In genomic region chr5:149637306-149637705, GRCm38 (mm10) we compare ENCODE assay signal across 8 mouse cellular contexts. TPM values are rescaled to one million over a fixed set of nuclear protein-coding genes. Genes with fewer than 3 reads are reported as not detected.
DNase-seq lines count a peak whose midpoint lies in the region; ATAC-seq and TF ChIP-seq lines count a peak whose summit lies in the region.

No protein-coding gene starts in this region.

- whole genome bisulfite sequencing in kidney, postnatal 0 days, result 56% methylated on average over 8 of the region's 8 CpGs
- 40% methylated on average over 8 of the region's 8 CpGs for WGBS in embryonic facial prominence, embryonic 13.5 days
- WGBS in limb, embryonic 10.5 days, result 75% methylated on average over 8 of the region's 8 CpGs
- 59% methylated on average over 8 of the region's 8 CpGs for WGBS in neural tube, embryonic 13.5 days

- peak; percentile 17 for DNase-seq in kidney, postnatal 0 days (ENCODE audit: low spot score)
- DNase-seq in kidney, postnatal 4 days, result no peak
- no peak for DNase-seq in limb, embryonic 10.5 days (ENCODE audit: low spot score)
- DNase-seq in yolk sac, embryonic 10.5 days (ENCODE audit: low spot score), result no peak
- DNase-seq in layer of hippocampus, postnatal 36 days, result no peak
- DNase-seq in MN1 (ENCODE audit: low spot score), result no peak

- no peaks in the 10 kb centered on the region for H3K27me3 ChIP-seq in kidney, postnatal 0 days (ENCODE audit: insufficient read depth, low read length)
- no peaks in the 10 kb centered on the region for H3K27me3 ChIP-seq in embryonic facial prominence, embryonic 13.5 days
- H3K27me3 ChIP-seq in limb, embryonic 10.5 days (ENCODE audit: low read depth, poor library complexity, severe bottlenecking), result no peaks in the 10 kb centered on the region
- H3K27me3 ChIP-seq in neural tube, embryonic 13.5 days, result no peaks in the 10 kb centered on the region

- 0 out of 2 replicates have a peak, but pooled peaks cover 3% of the 10 kb centered on the region for H3K4me1 ChIP-seq in kidney, postnatal 0 days (replicated peaks; ENCODE audit: insufficient read depth, low read length)
- H3K4me1 ChIP-seq in embryonic facial prominence, embryonic 13.5 days, result peaks cover 20% of the 10 kb centered on the region
- H3K4me1 ChIP-seq in limb, embryonic 10.5 days, result peaks cover 17% of the 10 kb centered on the region
- H3K4me1 ChIP-seq in neural tube, embryonic 13.5 days (replicated peaks), result peaks cover 34% of the 10 kb centered on the region

- H3K4me2 ChIP-seq in kidney, postnatal 0 days (ENCODE audit: low read length), result peak overlapping the region; percentile 76; the same call in 1 of the 2 replicates
- peak overlapping the region; percentile 81 for H3K4me2 ChIP-seq in embryonic facial prominence, embryonic 13.5 days
- peak overlapping the region; percentile 85 for H3K4me2 ChIP-seq in neural tube, embryonic 13.5 days

- no peak for ATAC-seq in kidney, postnatal 0 days (replicated peaks; ENCODE audit: low FRiP score, low read depth)
- ATAC-seq in embryonic facial prominence, embryonic 13.5 days (ENCODE audit: insufficient number of reproducible peaks, insufficient read depth, low FRiP score, low TSS enrichment, low read depth), result no peak
- no peak for ATAC-seq in neural tube, embryonic 13.5 days (ENCODE audit: low read depth)

- H3K36me3 ChIP-seq in kidney, postnatal 0 days (ENCODE audit: insufficient read depth, low read length), result peaks cover 2% of the 10 kb centered on the region; the same call in 1 of the 2 replicates
- peaks cover 11% of the 10 kb centered on the region for H3K36me3 ChIP-seq in embryonic facial prominence, embryonic 13.5 days
- H3K36me3 ChIP-seq in limb, embryonic 10.5 days, result peaks cover 24% of the 10 kb centered on the region
- H3K36me3 ChIP-seq in neural tube, embryonic 13.5 days, result peaks cover 14% of the 10 kb centered on the region

- no peaks in the 10 kb centered on the region for H3K9me3 ChIP-seq in kidney, postnatal 0 days (replicated peaks; ENCODE audit: low read length)
- no peaks in the 10 kb centered on the region for H3K9me3 ChIP-seq in embryonic facial prominence, embryonic 13.5 days
- no peaks in the 10 kb centered on the region for H3K9me3 ChIP-seq in limb, embryonic 10.5 days (replicated peaks)
- H3K9me3 ChIP-seq in neural tube, embryonic 13.5 days, result no peaks in the 10 kb centered on the region

- H3K27ac ChIP-seq in kidney, postnatal 0 days, result no peak overlapping the region
- peak overlapping the region; percentile 87 for H3K27ac ChIP-seq in embryonic facial prominence, embryonic 13.5 days
- peak overlapping the region; percentile 92 for H3K27ac ChIP-seq in limb, embryonic 10.5 days
- no peak overlapping the region for H3K27ac ChIP-seq in neural tube, embryonic 13.5 days (replicated peaks)

- TF ChIP-seq CTCF in kidney, postnatal 0 days (IDR thresholded peaks at IDR 0.05; ENCODE audit: low read depth), result no peak

- peak overlapping the region; percentile 64; the same call in 1 of the 2 replicates for H3K4me3 ChIP-seq in kidney, postnatal 0 days (replicated peaks; ENCODE audit: low read depth, low read length)
- H3K4me3 ChIP-seq in embryonic facial prominence, embryonic 13.5 days, result peak overlapping the region; percentile 77
- H3K4me3 ChIP-seq in limb, embryonic 10.5 days, result peak overlapping the region; percentile 72
- peak overlapping the region; percentile 80; the same call in 1 of the 2 replicates for H3K4me3 ChIP-seq in neural tube, embryonic 13.5 days

- no peak overlapping the region for H3K9ac ChIP-seq in kidney, postnatal 0 days (ENCODE audit: low read depth, low read length)
- H3K9ac ChIP-seq in embryonic facial prominence, embryonic 13.5 days, result peak overlapping the region; percentile 71
- peak overlapping the region; percentile 71; the same call in 1 of the 2 replicates for H3K9ac ChIP-seq in neural tube, embryonic 13.5 days

RNA-seq across cellular contexts. Expression of gene Hsph1, which starts 1.1 kb away (rescaled TPM):
- 25.0 and 27.4 TPM in 2 replicates for polyA plus RNA-seq in kidney, postnatal 0 days (2015; fragmentation: Nextera tagmentation; extraction: Ambion mirVana)
- polyA plus RNA-seq in embryonic facial prominence, embryonic 13.5 days (2015; fragmentation: Nextera tagmentation; extraction: Ambion mirVana), result 50.8 and 57.5 TPM in 2 replicates
- polyA plus RNA-seq in limb, embryonic 10.5 days (2016; fragmentation: Nextera tagmentation; extraction: Ambion mirVana), result 129 and 164 TPM in 2 replicates
- 90.7 and 108 TPM in 2 replicates for polyA plus RNA-seq in neural tube, embryonic 13.5 days (2015; fragmentation: Nextera tagmentation; extraction: Ambion mirVana)
- total RNA-seq in layer of hippocampus, postnatal 36 days (2021), result 100 to 1,000 TPM; 397 to 414 TPM

RNA-seq across cellular contexts. Expression of gene B3glct, which starts 40.7 kb away (rescaled TPM):
- 15.4 and 16.3 TPM in 2 replicates for polyA plus RNA-seq in kidney, postnatal 0 days (2015; fragmentation: Nextera tagmentation; extraction: Ambion mirVana)
- 14.7 and 14.8 TPM in 2 replicates for polyA plus RNA-seq in embryonic facial prominence, embryonic 13.5 days (2015; fragmentation: Nextera tagmentation; extraction: Ambion mirVana)
- 20.4 and 21.1 TPM in 2 replicates for polyA plus RNA-seq in limb, embryonic 10.5 days (2016; fragmentation: Nextera tagmentation; extraction: Ambion mirVana)
- 14.5 and 16.1 TPM in 2 replicates for polyA plus RNA-seq in neural tube, embryonic 13.5 days (2015; fragmentation: Nextera tagmentation; extraction: Ambion mirVana)
- 10 to 100 TPM; 11.6 to 11.8 TPM for total RNA-seq in layer of hippocampus, postnatal 36 days (2021)

Comparison
In these comparisons a context has a peak if more than half of its experiments do, and no peak if none do; other contexts are left out.
1. H3K27ac ChIP-seq: peak in embryonic facial prominence, embryonic 13.5 days (single experiment) and limb, embryonic 10.5 days (single experiment); none in kidney, postnatal 0 days (single experiment) and neural tube, embryonic 13.5 days (single experiment).
2. Peak in every context shown above with its lines, with median percentiles within 50 percentile points of each other: H3K4me2 ChIP-seq and H3K4me3 ChIP-seq.